8 mouse cellular contexts compared by ENCODE assay signal in the genomic region with DNA sequence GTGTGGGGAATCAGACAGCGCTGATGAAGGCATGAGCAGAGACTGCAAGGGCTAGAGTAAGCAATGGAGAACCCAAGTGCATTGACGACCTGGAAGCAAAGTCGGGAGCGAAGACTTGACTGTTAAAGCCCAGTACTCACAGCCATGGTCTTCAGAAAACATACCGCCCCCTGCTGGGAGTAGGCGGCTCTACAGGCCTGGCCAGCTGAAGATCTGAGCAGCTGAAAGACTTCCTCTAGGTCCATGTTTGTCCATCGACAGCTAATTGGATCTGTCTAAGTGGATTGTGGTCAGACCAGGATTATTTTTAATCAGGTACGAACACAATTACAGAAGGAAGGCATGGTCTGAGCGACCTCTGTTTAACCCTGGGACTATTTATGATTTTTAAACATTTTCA.
A peak's percentile ranks its signal among the peaks of the same experiment; 100 is the strongest.
DNase-seq lines count a peak whose midpoint lies in the region; ATAC-seq lines count a peak whose summit lies in the region.

No protein-coding gene starts in this region.

- DNase-seq in cerebellum, adult 18-20 months: peak; percentile 11 to 12
- peak; percentile 8 to 33 for DNase-seq in left cerebral cortex, adult 18-20 months (ENCODE audit: low spot score in 2 of 2)
- no peak for DNase-seq in left cerebral cortex, postnatal 36 days (ENCODE audit: low spot score in 2 of 2)
- peak; percentile 61 for DNase-seq in adrenal gland, postnatal 10 days
- DNase-seq in kidney, postnatal 4 days: peak; percentile 44 to 51
- no peak for DNase-seq in gastrocnemius, postnatal 4 days (ENCODE audit: low spot score in 2 of 2)

- no peak for ATAC-seq in cerebellum, adult (ENCODE audit: insufficient number of reproducible peaks, low FRiP score, low TSS enrichment)
- ATAC-seq in erythroid progenitor cell, adult 5-6 weeks (replicated peaks; ENCODE audit: low FRiP score, poor library complexity, severe bottlenecking): no peak

- intact Hi-C loops in left cerebral cortex, postnatal 36 days (cut with DNase I): loop anchor here (5.0 to 10.0 kb wide), 3 partner anchors 410 to 1038 kb away; no protein-coding TSS in a partner anchor

Comparison
In these comparisons a context has a peak if more than half of its experiments do, and no peak if none do; other contexts are left out.
1. DNase-seq: peak in cerebellum, adult 18-20 months (2 of 2), left cerebral cortex, adult 18-20 months (2 of 2), adrenal gland, postnatal 10 days (single experiment) and kidney, postnatal 4 days (2 of 2); none in left cerebral cortex, postnatal 36 days (0 of 2) and gastrocnemius, postnatal 4 days (0 of 2).